Mouse (Mus musculus) intestine, postnatal 0 days (tissue): ENCODE measurements around the gene Zfp383. TPM values are rescaled to one million over a fixed set of nuclear protein-coding genes. Genes with fewer than 3 reads are reported as not detected.

Source experiments
- ATAC-seq: fragments of 200-750 bp; cut with Nextera tagmentation; 2 replicates; pipeline ENCODE4 v1.8.0; 2017; ENCODE audit warnings: mild to moderate bottlenecking, moderate TSS enrichment, moderate library complexity
- H3K27ac ChIP-seq: fragments of 300-500 bp; sonication (generic); 2 replicates; pipeline ENCODE4 v1.5.1; 2014; ENCODE audit warnings: mild to moderate bottlenecking, low read depth, low read length, moderate library complexity
- H3K27me3 ChIP-seq: fragments of 300-500 bp; sonication (generic); replicated peaks from 2 replicates; pipeline ENCODE4 v1.6.1; 2014; ENCODE audit warnings: low read length, mixed read lengths; ENCODE audit not compliant: control insufficient read depth, insufficient read depth
- H3K36me3 ChIP-seq: fragments of 300-500 bp; sonication (generic); 2 replicates; pipeline ENCODE4 v1.6.1; 2014; ENCODE audit warnings: mild to moderate bottlenecking, moderate library complexity; ENCODE audit not compliant: control insufficient read depth, insufficient read depth
- H3K4me1 ChIP-seq: fragments of 300-500 bp; sonication (generic); replicated peaks from 2 replicates; pipeline ENCODE4 v1.6.1; 2014; ENCODE audit warnings: antibody characterized with exemption, low read length, mixed read lengths; ENCODE audit not compliant: control insufficient read depth, insufficient read depth
- H3K4me2 ChIP-seq: fragments of 300-500 bp; sonication (generic); replicated peaks from 2 replicates; pipeline ENCODE4 v1.6.1; 2014; ENCODE audit warnings: low read depth, mild to moderate bottlenecking, moderate library complexity
- H3K4me3 ChIP-seq: fragments of 300-500 bp; sonication (generic); 2 replicates; pipeline ENCODE4 v1.5.1; 2014; ENCODE audit warnings: low read depth, low read length
- H3K9ac ChIP-seq: fragments of 300-500 bp; sonication (generic); 2 replicates; pipeline ENCODE4 v1.6.1; 2014; ENCODE audit warnings: mild to moderate bottlenecking, low read depth, low read length
- H3K9me3 ChIP-seq: fragments of 300-500 bp; sonication (generic); 2 replicates; pipeline ENCODE4 v1.6.1; 2016; ENCODE audit warnings: mixed run types; ENCODE audit not compliant: control insufficient read depth
- CTCF ChIP-seq: sonication (generic); IDR thresholded peaks from 2 replicates; pipeline ENCODE4 v1.5.1; 2016; ENCODE audit warnings: low read depth, mild to moderate bottlenecking, control low read depth, antibody characterized with exemption, moderate library complexity
- WGBS: fragments of 180-500 bp; shearing (Covaris S2); extraction: QIAGEN DNeasy Blood & Tissue Kit; methylation state at CpG from one replicate; pipeline ENCODE4 v1.1.7; 2014; 5-methylcytosine and 5-hydroxymethylcytosine counted together
- polyA plus RNA-seq: library from polyadenylated mRNA; unstranded; fragments of >200 nt; fragmentation: Nextera tagmentation; extraction: Ambion mirVana; gene quantifications from 2 replicates; pipeline ENCODE4 v1.2.1, GENCODE M21; 2015

The Zfp383 gene
- polyA plus RNA-seq, 1 experiment from 2014 or later, result 1.4 TPM

GRCm38 (mm10) chr7:29880916-29881315, 27.1 kb upstream of the Zfp383 start:
- Histone ChIP-seq H3K9ac (no peak overlapping the region), H3K4me1 (no peaks in the 10 kb centered on the region), H3K27me3 (no peaks in the 10 kb centered on the region), H3K4me3 (no peak overlapping the region), H3K4me2 (no peak overlapping the region), H3K36me3 (peaks cover under 1% of the 10 kb centered on the region; the same call in 1 of the 2 replicates), H3K27ac (no peak overlapping the region), H3K9me3 (peaks cover 3% of the 10 kb centered on the region; the same call in 1 of the 2 replicates)
- 88% methylated on average over 7 of the region's 7 CpGs for WGBS
- ATAC-seq, result no peak
- no peak for TF ChIP-seq CTCF

DNA sequence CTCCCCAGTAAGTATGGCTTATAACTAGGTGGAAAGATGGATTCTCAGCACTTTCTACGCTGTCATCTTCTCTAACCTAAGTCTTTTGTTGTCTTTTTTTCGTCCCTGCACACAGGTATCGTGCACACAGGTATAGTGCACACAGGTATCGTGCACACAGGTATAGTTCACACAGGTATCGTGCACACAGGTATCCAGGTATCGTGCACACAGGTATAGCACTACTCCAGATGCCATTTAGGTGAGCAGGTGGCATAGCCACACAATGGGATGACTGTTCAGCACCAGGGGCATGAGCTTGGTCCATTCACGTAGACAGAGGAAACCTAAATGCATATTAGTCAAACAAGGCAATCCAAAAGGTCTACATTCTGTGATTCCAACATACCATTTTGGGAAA, 17.5 kb upstream of the Zfp383 start:
- Histone ChIP-seq H3K4me2 (no peak overlapping the region), H3K4me3 (no peak overlapping the region), H3K4me1 (no peaks in the 10 kb centered on the region), H3K27me3 (no peaks in the 10 kb centered on the region), H3K9ac (no peak overlapping the region), H3K9me3 (peaks cover 30% of the 10 kb centered on the region), H3K27ac (no peak overlapping the region), H3K36me3 (peaks cover 26% of the 10 kb centered on the region)
- WGBS, result 96% methylated on average over 7 of the region's 7 CpGs
- TF ChIP-seq CTCF, result no peak
- ATAC-seq, result no peak

GRCm38 (mm10) chr7:29892756-29893155, 15.3 kb upstream of the Zfp383 start:
- H3K9ac ChIP-seq, result no peak overlapping the region
- 96% methylated on average over 4 of the region's 4 CpGs for WGBS
- TF ChIP-seq CTCF, result no peak
- H3K4me2 ChIP-seq, result no peak overlapping the region
- H3K27ac ChIP-seq, result no peak overlapping the region
- H3K4me3 ChIP-seq, result no peak overlapping the region
- no peaks in the 10 kb centered on the region for H3K4me1 ChIP-seq
- ATAC-seq, result no peak
- peaks cover 33% of the 10 kb centered on the region for H3K9me3 ChIP-seq
- H3K36me3 ChIP-seq, result peaks cover 45% of the 10 kb centered on the region
- no peaks in the 10 kb centered on the region for H3K27me3 ChIP-seq

DNA sequence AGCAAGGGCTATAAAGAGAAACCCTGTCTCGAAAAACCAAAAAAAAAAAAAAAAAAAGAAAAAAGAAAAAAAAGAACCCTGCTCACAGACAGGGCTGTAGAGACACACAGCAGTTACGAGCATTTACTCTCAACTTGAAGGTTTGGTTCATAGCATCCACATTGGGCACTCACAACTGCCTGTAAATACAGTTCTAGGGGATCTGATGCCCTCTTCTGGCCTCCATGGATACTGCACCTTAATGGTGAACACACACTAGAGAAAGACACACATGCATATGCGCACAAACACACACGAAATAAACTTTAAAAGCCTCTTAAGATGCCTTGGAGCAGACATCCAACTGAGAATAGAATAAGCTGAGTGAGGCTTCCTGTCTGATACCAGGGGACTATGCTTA, 9.7 kb upstream of the Zfp383 start:
- H3K27ac ChIP-seq, result no peak overlapping the region
- WGBS, result 98% methylated on average over 4 of the region's 4 CpGs
- peak; percentile 26; the same call in 1 of the 2 replicates for TF ChIP-seq CTCF

GRCm38 (mm10) chr7:29904101-29904500, 3.9 kb upstream of the Zfp383 start:
- Histone ChIP-seq H3K9me3 (no peaks in the 10 kb centered on the region), H3K4me1 (no peaks in the 10 kb centered on the region), H3K27me3 (no peaks in the 10 kb centered on the region), H3K4me3 (no peak overlapping the region), H3K9ac (no peak overlapping the region), H3K27ac (no peak overlapping the region), H3K36me3 (peaks cover 16% of the 10 kb centered on the region), H3K4me2 (no peak overlapping the region)
- 97% methylated on average over 4 of the region's 4 CpGs for WGBS
- ATAC-seq, result no peak
- no peak for TF ChIP-seq CTCF

More for the DNA sequence above, 9.7 kb upstream of the Zfp383 start:
- no peak overlapping the region for H3K4me2 ChIP-seq
- H3K9ac ChIP-seq, result no peak overlapping the region
- H3K27me3 ChIP-seq, result no peaks in the 10 kb centered on the region
- ATAC-seq, result no peak
- H3K4me3 ChIP-seq, result no peak overlapping the region
- H3K36me3 ChIP-seq, result peaks cover 70% of the 10 kb centered on the region
- H3K4me1 ChIP-seq, result no peaks in the 10 kb centered on the region
- peaks cover 27% of the 10 kb centered on the region for H3K9me3 ChIP-seq

DNA sequence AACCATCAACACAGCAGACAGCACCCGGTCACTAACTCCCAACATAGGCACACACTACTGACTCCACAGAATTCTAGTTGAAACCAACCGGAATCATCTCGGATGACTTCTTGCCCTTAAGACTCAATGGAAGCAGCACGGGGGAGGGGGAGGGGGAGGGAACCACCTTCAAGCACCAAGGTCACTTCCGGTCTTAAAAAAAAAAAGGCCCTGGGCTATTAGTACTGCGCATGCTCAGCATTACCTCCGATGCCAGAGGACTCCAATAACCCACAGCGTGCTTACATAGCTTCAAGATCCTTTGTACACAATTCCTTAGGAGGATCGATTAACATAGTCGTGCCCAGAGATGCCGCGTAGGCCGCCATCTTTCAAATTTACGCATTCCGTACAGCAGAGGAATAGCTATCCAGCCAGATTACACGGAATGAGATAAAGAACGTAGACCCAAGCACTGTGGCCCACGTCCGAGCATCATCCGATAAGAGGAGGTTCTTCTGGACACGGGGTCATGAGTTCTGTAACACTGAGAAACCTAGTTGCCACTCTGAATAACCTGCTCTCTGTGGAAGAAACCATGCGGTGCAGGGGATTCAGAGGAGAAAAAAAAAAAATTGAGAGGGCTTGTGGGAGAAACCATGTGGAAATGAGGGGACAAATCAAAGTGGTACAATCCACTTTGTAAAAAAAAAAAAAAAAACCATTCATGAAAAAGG, 1.9 kb upstream of the Zfp383 start, which contains the start of gene Zfp27:
Zfp27 (minus strand) TSS at position 607 of the 716 bp plus-strand sequence.
- Histone ChIP-seq H3K36me3 (no peaks in the 10 kb centered on the region; the same call in 1 of the 2 replicates), H3K9ac (peak within 1 kb of the TSS; percentile 68), H3K4me3 (peak within 1 kb of the TSS; percentile 64), H3K27me3 (no peaks in the 10 kb centered on the region), H3K4me1 (no peaks in the 10 kb centered on the region), H3K27ac (peak within 1 kb of the TSS; percentile 87), H3K9me3 (no peaks in the 10 kb centered on the region), H3K4me2 (peak within 1 kb of the TSS; percentile 71)
- ATAC-seq, result peak; percentile 88
- WGBS, result under 1% methylated on average over 22 of the region's 22 CpGs
- TF ChIP-seq CTCF, result 0 out of 2 replicates have a peak, but pooled peaks have one; percentile 6
